Mouse (Mus musculus): ENCODE measurements around the gene Ano4. TPM values are rescaled to one million over a fixed set of nuclear protein-coding genes. Genes with fewer than 3 reads are reported as not detected.

Ano4 gene
- total and polyA plus RNA-seq, 2 experiments from 2014 or later = 4.4 to 13.6 TPM

DNA sequence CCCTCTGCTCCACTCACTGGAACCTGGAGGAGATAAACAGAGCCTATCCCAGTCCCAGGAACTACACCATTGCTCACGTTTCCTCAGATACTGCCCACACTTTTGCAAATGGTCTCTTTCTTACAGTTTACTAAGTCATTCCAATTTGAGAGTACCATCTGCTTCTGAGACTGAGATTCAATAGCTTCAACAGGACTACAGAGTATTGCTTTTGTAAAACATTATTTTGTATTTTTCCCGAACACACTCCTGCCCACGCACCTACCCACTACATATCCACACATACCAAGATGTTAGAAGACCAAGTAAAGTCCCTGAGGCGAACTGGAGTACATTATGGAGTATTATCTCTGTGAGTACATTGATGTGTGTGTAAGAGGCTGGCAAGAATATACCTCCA, 166.6 kb downstream of the Ano4 start:
- Histone ChIP-seq H3K4me3 (ENCODE audit: low read depth, low read length) (no peak overlapping the region), H3K9ac (no peak overlapping the region), H3K27ac (ENCODE audit: low read depth, low read length) (no peak overlapping the region), H3K9me3 (ENCODE audit: low read length) (no peaks in the 10 kb centered on the region), H3K27me3 (ENCODE audit: insufficient read depth, low read length) (no peaks in the 10 kb centered on the region; the same call in 1 of the 2 replicates), H3K4me1 (ENCODE audit: insufficient read depth) (no peaks in the 10 kb centered on the region), H3K36me3 (ENCODE audit: insufficient read depth) (no peaks in the 10 kb centered on the region), H3K4me2 (ENCODE audit: low read depth) (no peak overlapping the region)
- 83% methylated on average over 4 of the region's 4 CpGs for WGBS
- DNase-seq (no peak), ATAC-seq (no peak)
- TF ChIP-seq CTCF (IDR thresholded peaks at IDR 0.05; ENCODE audit: low read depth) = no peak

DNA sequence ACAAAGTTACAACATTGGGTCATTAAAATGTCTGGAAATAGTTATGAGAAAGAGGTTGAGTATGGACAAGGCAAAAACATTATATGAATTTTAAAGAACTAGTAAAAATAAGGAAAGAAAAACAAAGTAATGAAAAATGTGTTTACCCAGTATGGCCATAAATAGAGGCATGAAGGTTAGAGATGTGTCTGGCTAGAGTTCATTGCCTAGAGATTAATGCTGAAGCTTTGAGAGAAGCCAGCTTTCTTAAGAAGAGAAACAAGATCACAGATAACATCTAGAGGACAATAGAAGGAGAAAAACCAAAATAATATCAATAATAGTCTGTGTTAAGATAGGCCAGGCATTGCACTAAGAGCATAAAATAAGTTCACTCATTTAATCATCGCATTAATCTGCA, 180.0 kb downstream of the Ano4 start:
- no peak overlapping the region for H3K4me3 ChIP-seq (ENCODE audit: low read depth, low read length)
- H3K4me1 ChIP-seq (ENCODE audit: insufficient read depth) = no peaks in the 10 kb centered on the region
- H3K27me3 ChIP-seq (ENCODE audit: insufficient read depth, low read length) = no peaks in the 10 kb centered on the region
- WGBS = 96% methylated on average over 1 of the region's 1 CpGs
- H3K4me2 ChIP-seq (ENCODE audit: low read depth) = no peak overlapping the region
- no peaks in the 10 kb centered on the region for H3K36me3 ChIP-seq (ENCODE audit: insufficient read depth)
- ATAC-seq (no peak), DNase-seq (no peak)
- TF ChIP-seq CTCF (IDR thresholded peaks at IDR 0.05; ENCODE audit: low read depth) = no peak
- H3K9ac ChIP-seq = no peak overlapping the region
- H3K9me3 ChIP-seq (ENCODE audit: low read length) = no peaks in the 10 kb centered on the region
- H3K27ac ChIP-seq (ENCODE audit: low read depth, low read length) = no peak overlapping the region

DNA sequence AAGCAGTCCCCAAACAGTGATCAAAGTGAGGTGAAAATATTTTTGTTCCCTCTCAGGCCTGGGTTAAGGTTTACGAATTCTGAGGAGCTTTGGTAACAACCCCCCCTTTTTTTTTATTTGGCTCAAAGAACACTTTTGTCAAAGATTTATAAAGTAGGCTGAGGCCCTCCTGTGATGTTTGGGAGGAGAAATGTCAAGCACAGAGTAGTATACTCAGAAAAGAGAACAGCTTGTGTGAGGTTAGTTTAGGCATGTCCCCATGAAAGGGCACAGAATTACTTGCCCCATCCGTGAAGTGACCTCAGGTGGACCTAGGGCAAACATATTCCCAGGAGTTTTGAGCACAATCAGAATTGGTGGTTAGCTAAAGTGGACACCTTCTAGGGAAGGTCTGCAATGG, 189.1 kb downstream of the Ano4 start:
- Histone ChIP-seq H3K27me3 (ENCODE audit: insufficient read depth, low read length) (no peaks in the 10 kb centered on the region), H3K4me3 (ENCODE audit: low read depth, low read length) (no peak overlapping the region), H3K36me3 (ENCODE audit: insufficient read depth) (no peaks in the 10 kb centered on the region), H3K9ac (no peak overlapping the region), H3K9me3 (ENCODE audit: low read length) (no peaks in the 10 kb centered on the region), H3K4me2 (ENCODE audit: low read depth) (no peak overlapping the region), H3K4me1 (ENCODE audit: insufficient read depth) (no peaks in the 10 kb centered on the region), H3K27ac (ENCODE audit: low read depth, low read length) (no peak overlapping the region)
- 67% methylated on average over 2 of the region's 2 CpGs for WGBS
- no peak for TF ChIP-seq CTCF (IDR thresholded peaks at IDR 0.05; ENCODE audit: low read depth)
- ATAC-seq (no peak), DNase-seq (no peak)

DNA sequence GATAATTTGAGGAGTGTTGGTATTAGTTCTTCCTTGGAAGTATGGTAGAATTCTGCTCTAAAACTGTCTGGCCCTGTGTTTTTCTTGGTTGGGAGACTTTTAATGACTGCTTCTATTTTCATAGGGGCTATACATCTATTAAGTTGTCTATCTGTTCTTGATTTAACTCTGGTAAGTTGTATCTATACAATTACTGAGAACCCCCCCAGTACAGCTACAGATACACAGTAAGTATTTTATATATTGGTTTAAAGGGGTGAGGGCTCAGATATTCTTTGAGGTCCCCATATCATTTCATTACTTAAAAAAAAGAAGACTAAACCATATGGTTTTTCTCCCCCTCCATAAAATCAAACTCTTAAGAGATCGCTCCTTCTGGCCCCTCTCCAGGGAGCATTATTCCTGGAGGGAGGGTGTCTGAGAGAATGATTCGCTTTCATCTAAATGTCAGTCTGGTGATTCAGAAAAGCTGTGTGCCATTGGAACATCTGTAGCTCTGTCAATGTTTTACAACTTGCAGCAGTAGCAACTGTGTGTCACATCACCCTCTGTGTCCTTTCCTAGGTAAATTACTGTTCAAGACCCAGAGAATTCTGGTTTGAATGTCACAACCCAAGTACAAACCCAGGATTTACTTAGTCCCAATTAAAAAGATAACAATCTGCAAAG, 189.6 kb downstream of the Ano4 start:
- Histone ChIP-seq H3K4me2 (ENCODE audit: low read depth) (no peak overlapping the region), H3K4me3 (ENCODE audit: low read depth, low read length) (no peak overlapping the region), H3K27me3 (ENCODE audit: insufficient read depth, low read length) (no peaks in the 10 kb centered on the region), H3K36me3 (ENCODE audit: insufficient read depth) (no peaks in the 10 kb centered on the region), H3K4me1 (ENCODE audit: insufficient read depth) (no peaks in the 10 kb centered on the region), H3K27ac (ENCODE audit: low read depth, low read length) (no peak overlapping the region), H3K9me3 (ENCODE audit: low read length) (no peaks in the 10 kb centered on the region), H3K9ac (no peak overlapping the region)
- ATAC-seq (no peak), DNase-seq (peak; percentile 4)
- 73% methylated on average over 2 of the region's 2 CpGs for WGBS
- no peak for TF ChIP-seq CTCF (IDR thresholded peaks at IDR 0.05; ENCODE audit: low read depth)

DNA sequence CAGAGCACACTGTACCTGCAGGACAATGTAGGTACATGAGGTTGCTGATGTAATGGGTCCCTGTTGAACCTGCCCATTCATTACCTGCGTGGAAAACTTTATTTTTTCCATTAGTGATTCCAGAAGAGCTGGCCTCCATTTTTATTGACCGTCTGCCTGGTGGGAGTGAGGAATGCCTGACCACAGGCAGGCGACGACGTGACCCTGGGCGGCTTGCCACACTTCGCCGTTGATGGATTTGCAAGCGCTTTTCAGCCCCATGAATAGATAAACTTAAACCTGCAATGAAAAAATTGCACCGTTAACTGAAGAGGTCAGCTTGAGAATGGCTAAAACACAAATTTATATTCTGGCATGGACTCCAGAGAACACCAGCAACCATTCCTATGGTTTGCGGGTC, 195.4 kb downstream of the Ano4 start:
- no peak overlapping the region for H3K4me2 ChIP-seq (ENCODE audit: low read depth)
- H3K4me1 ChIP-seq (ENCODE audit: insufficient read depth) = no peaks in the 10 kb centered on the region
- ATAC-seq = no peak
- 91% methylated on average over 11 of the region's 11 CpGs for WGBS
- H3K27ac ChIP-seq (ENCODE audit: low read depth, low read length) = no peak overlapping the region
- H3K9ac ChIP-seq = no peak overlapping the region
- H3K4me3 ChIP-seq (ENCODE audit: low read depth, low read length) = no peak overlapping the region
- no peak for DNase-seq
- no peaks in the 10 kb centered on the region for H3K9me3 ChIP-seq (ENCODE audit: low read length)
- H3K27me3 ChIP-seq (ENCODE audit: insufficient read depth, low read length) = no peaks in the 10 kb centered on the region
- TF ChIP-seq CTCF (IDR thresholded peaks at IDR 0.05; ENCODE audit: low read depth) = no peak
- H3K36me3 ChIP-seq (ENCODE audit: insufficient read depth) = no peaks in the 10 kb centered on the region

DNA sequence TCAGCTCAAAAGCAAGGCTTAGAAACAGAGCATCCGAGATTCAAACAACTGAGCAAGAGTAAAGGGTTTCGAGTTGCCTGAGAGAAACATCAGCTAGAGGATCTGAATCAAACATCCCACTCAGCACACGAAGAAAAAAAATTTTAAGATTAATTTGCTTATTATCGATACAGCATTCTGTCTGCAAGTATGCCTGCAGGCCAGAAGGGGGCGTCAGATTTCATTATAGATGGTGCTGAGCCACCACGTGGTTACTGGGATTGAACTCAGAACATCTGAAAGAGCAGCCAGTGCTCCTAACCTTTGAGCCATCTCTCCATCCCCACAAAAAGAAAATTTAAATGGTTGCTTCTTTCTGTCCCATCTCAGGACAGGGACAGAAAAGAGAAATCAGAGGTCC, 223.2 kb downstream of the Ano4 start:
- 58% methylated on average over 6 of the region's 6 CpGs for WGBS
- Histone ChIP-seq H3K27me3 (ENCODE audit: insufficient read depth, low read length) (no peaks in the 10 kb centered on the region), H3K4me3 (ENCODE audit: low read depth, low read length) (no peak overlapping the region), H3K36me3 (ENCODE audit: insufficient read depth) (no peaks in the 10 kb centered on the region), H3K4me2 (ENCODE audit: low read depth) (no peak overlapping the region), H3K4me1 (ENCODE audit: insufficient read depth) (no peaks in the 10 kb centered on the region; the same call in 1 of the 2 replicates), H3K9me3 (ENCODE audit: low read length) (no peaks in the 10 kb centered on the region), H3K9ac (no peak overlapping the region), H3K27ac (ENCODE audit: low read depth, low read length) (no peak overlapping the region)
- TF ChIP-seq CTCF (IDR thresholded peaks at IDR 0.05; ENCODE audit: low read depth) = no peak
- no peak for DNase-seq
- no peak for ATAC-seq

DNA sequence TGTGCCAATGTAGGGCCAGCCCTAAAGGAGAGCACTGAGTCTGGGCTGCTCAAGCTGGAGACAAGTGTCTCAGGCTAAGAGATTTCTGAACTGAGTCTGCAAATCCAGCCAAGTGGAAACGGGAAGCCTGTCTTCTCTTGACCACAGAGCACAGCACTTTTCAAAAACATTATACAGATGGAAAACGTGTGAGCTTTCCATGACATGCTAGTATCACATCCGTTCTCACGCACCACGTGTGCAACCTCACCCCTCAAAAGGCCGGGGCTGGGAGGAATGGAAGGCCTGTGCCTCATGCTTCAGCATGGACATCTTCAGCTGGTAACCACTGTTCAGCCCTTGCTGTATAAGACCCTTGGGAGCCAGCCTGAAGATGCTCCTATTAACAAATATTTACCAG, 230.2 kb downstream of the Ano4 start:
- WGBS = 84% methylated on average over 6 of the region's 6 CpGs

More for the DNA sequence above, 230.2 kb downstream of the Ano4 start:
- Histone ChIP-seq H3K4me2 (ENCODE audit: low read depth) (no peak overlapping the region), H3K4me1 (ENCODE audit: insufficient read depth) (no peaks in the 10 kb centered on the region), H3K27me3 (ENCODE audit: insufficient read depth, low read length) (no peaks in the 10 kb centered on the region), H3K9me3 (ENCODE audit: low read length) (no peaks in the 10 kb centered on the region), H3K9ac (no peak overlapping the region), H3K36me3 (ENCODE audit: insufficient read depth) (no peaks in the 10 kb centered on the region), H3K4me3 (ENCODE audit: low read depth, low read length) (no peak overlapping the region), H3K27ac (ENCODE audit: low read depth, low read length) (no peak overlapping the region)
- no peak for TF ChIP-seq CTCF (IDR thresholded peaks at IDR 0.05; ENCODE audit: low read depth)
- no peak for ATAC-seq
- no peak for DNase-seq

All from forebrain, postnatal 0 days (tissue).